Mouse (Mus musculus) bone marrow macrophage, adult 2 months (primary cell): ENCODE results near the gene Olfr459. TPM values are rescaled to one million over a fixed set of nuclear protein-coding genes. Genes with fewer than 3 reads are reported as not detected.

Experiments used
- H3K27ac ChIP-seq: 2 replicates; pipeline ENCODE4 v1.5.1; 2012; ENCODE audit warnings: low read depth, low read length; ENCODE audit not compliant: insufficient read depth
- H3K4me1 ChIP-seq: 2 replicates; pipeline ENCODE4 v1.6.1; 2012; ENCODE audit warnings: low read length; ENCODE audit not compliant: control insufficient read depth, insufficient read depth
- H3K4me3 ChIP-seq: 2 replicates; pipeline ENCODE4 v1.5.1; 2012; ENCODE audit warnings: mild to moderate bottlenecking, low read length, moderate library complexity; ENCODE audit not compliant: insufficient read depth
- CTCF ChIP-seq: IDR thresholded peaks from 2 replicates; pipeline ENCODE4 v1.5.1; 2012; ENCODE audit warnings: low read depth, mild to moderate bottlenecking, low read length, moderate library complexity
- POLR2A ChIP-seq: IDR thresholded peaks from 2 replicates; pipeline ENCODE4 v1.6.1; 2012; ENCODE audit warnings: mild to moderate bottlenecking, low read depth, low read length, borderline replicate concordance
- polyA plus RNA-seq: library from polyadenylated mRNA; stranded (reverse); fragments of >200 nt; gene quantifications from 2 replicates; pipeline ENCODE4 v1.2.4, GENCODE M21; 2012; ENCODE audit not compliant: missing spikeins, insufficient read depth, insufficient read length

Olfr459 gene
- polyA plus RNA-seq, 1 experiment: not detected

GRCm38 (mm10) chr6:41754626-41755025 lies 20.4 kb downstream of the Olfr459 start:
- Histone ChIP-seq H3K4me3 (no peak overlapping the region), H3K27ac (no peak overlapping the region), H3K4me1 (no peaks in the 10 kb centered on the region)
- TF ChIP-seq CTCF (no peak), POLR2A (no peak)

- Histone ChIP-seq H3K27ac (no peak overlapping the region), H3K4me3 (no peak overlapping the region), H3K4me1 (no peaks in the 10 kb centered on the region)
- TF ChIP-seq POLR2A (no peak), CTCF (no peak)
Measured at GRCm38 (mm10) chr6:41744664-41745392, 30.1 kb downstream of the Olfr459 start.

GRCm38 (mm10) chr6:41741101-41741500 lies 33.9 kb downstream of the Olfr459 start:
- TF ChIP-seq CTCF: no peak
- no peak for TF ChIP-seq POLR2A
- H3K27ac ChIP-seq: no peak overlapping the region
- H3K4me3 ChIP-seq: no peak overlapping the region
- no peaks in the 10 kb centered on the region for H3K4me1 ChIP-seq

GRCm38 (mm10) chr6:41734719-41735470 lies 40.1 kb downstream of the Olfr459 start:
- TF ChIP-seq CTCF (no peak), POLR2A (no peak)
- Histone ChIP-seq H3K27ac (no peak overlapping the region), H3K4me3 (no peak overlapping the region), H3K4me1 (no peaks in the 10 kb centered on the region)

GRCm38 (mm10) chr6:41727989-41728609 lies 46.9 kb downstream of the Olfr459 start:
- Histone ChIP-seq H3K4me3 (no peak overlapping the region), H3K27ac (no peak overlapping the region), H3K4me1 (no peaks in the 10 kb centered on the region)
- TF ChIP-seq CTCF: no peak
- no peak for TF ChIP-seq POLR2A

- TF ChIP-seq CTCF (no peak), POLR2A (no peak)
- Histone ChIP-seq H3K4me1 (no peaks in the 10 kb centered on the region), H3K4me3 (no peak overlapping the region), H3K27ac (no peak overlapping the region)
Measured at GRCm38 (mm10) chr6:41721430-41721829, 53.5 kb downstream of the Olfr459 start.

Other genes starting within 250 kb of the Olfr459 start
- gene Ephb6, start 169.7 kb downstream of the Olfr459 start, polyA plus RNA-seq: 0.83 and 0.93 TPM in 2 replicates
- gene Trpv6, start 138.8 kb downstream of the Olfr459 start, polyA plus RNA-seq: not detected in 2 replicates
- gene Trpv5, start 94.4 kb downstream of the Olfr459 start, polyA plus RNA-seq: not detected in 2 replicates
- gene Llcfc1, start 90.7 kb downstream of the Olfr459 start, polyA plus RNA-seq: not detected in 2 replicates
- gene Kel, start 70.8 kb downstream of the Olfr459 start, polyA plus RNA-seq: not detected in 2 replicates
- gene Pip, start 72.4 kb upstream of the Olfr459 start, polyA plus RNA-seq: not detected in 2 replicates
- gene Sval2, start 77.8 kb upstream of the Olfr459 start, polyA plus RNA-seq: not detected in 2 replicates
- not detected in 2 replicates for gene Sval1, start 176.5 kb upstream of the Olfr459 start, polyA plus RNA-seq
- not detected in 2 replicates for gene Sval3, start 193.0 kb upstream of the Olfr459 start, polyA plus RNA-seq